Mouse (Mus musculus) large intestine, adult 2 months (tissue): ENCODE results near the gene Ip6k3. TPM values are rescaled to one million over a fixed set of nuclear protein-coding genes. Genes with fewer than 3 reads are reported as not detected.

ENCODE experiments used
- DNase-seq: peaks from one replicate; pipeline ENCODE4 v3.0.0-alpha.2; 2012; ENCODE audit warnings: low read depth, low spot score
- WGBS: fragments of 180-500 bp; shearing (Covaris S2); methylation state at CpG from one replicate; pipeline ENCODE4 v1.1.7; 2018; 5-methylcytosine and 5-hydroxymethylcytosine counted together
- polyA plus RNA-seq: library from polyadenylated mRNA; depleted of rRNA; stranded (reverse); fragments of >200 nt; gene quantifications from 2 replicates; pipeline ENCODE4 v1.2.3, GENCODE M21; 2012; rRNA removed

The Ip6k3 gene
- 0.09 and 0.14 TPM in 2 replicates for polyA plus RNA-seq

- 55% methylated on average over 4 of the region's 4 CpGs for WGBS
Observed at GRCm38 (mm10) chr17:27167545-27167944, at the start of gene Ip6k3. TSS of gene Ip6k3 (minus strand) at chr17:27167795.

GRCm38 (mm10) chr17:27212768-27213525 is 45.4 kb upstream of the Ip6k3 start:
- no peak for DNase-seq
- WGBS: 14% methylated on average over 11 of the region's 11 CpGs

More at GRCm38 (mm10) chr17:27167545-27167944, at the start of gene Ip6k3:
- DNase-seq: no peak

- 30% methylated on average over 6 of the region's 6 CpGs for WGBS
- no peak for DNase-seq
Observed at GRCm38 (mm10) chr17:27212006-27212405, 44.4 kb upstream of the Ip6k3 start.

- no peak for DNase-seq
Observed at GRCm38 (mm10) chr17:27207113-27207707, 39.6 kb upstream of the Ip6k3 start.

GRCm38 (mm10) chr17:27204075-27204909 is 36.7 kb upstream of the Ip6k3 start, which contains the start of gene Lemd2:
TSS of gene Lemd2 (minus strand) at chr17:27204469.
- 2% methylated on average over 97 of the region's 97 CpGs for WGBS

More at GRCm38 (mm10) chr17:27207113-27207707, 39.6 kb upstream of the Ip6k3 start:
- 29% methylated on average over 11 of the region's 11 CpGs for WGBS

GRCm38 (mm10) chr17:27203358-27204074 is 35.9 kb upstream of the Ip6k3 start:
- DNase-seq: no peak

More at GRCm38 (mm10) chr17:27204075-27204909, 36.7 kb upstream of the Ip6k3 start, which contains the start of gene Lemd2:
- DNase-seq: peak; percentile 74

GRCm38 (mm10) chr17:27202919-27203357 is 35.3 kb upstream of the Ip6k3 start:
- no peak for DNase-seq
- 49% methylated on average over 14 of the region's 14 CpGs for WGBS

More at GRCm38 (mm10) chr17:27203358-27204074, 35.9 kb upstream of the Ip6k3 start:
- WGBS: under 1% methylated on average over 74 of the region's 74 CpGs

GRCm38 (mm10) chr17:27201981-27202380 is 34.4 kb upstream of the Ip6k3 start:
- no peak for DNase-seq
- WGBS: 85% methylated on average over 2 of the region's 2 CpGs

- no peak for DNase-seq
- WGBS: 11% methylated on average over 11 of the region's 11 CpGs
Observed at GRCm38 (mm10) chr17:27200801-27201200, 33.2 kb upstream of the Ip6k3 start.

- DNase-seq: no peak
- 85% methylated on average over 7 of the region's 7 CpGs for WGBS
Observed at GRCm38 (mm10) chr17:27199864-27200263, 32.3 kb upstream of the Ip6k3 start.

GRCm38 (mm10) chr17:27199205-27199604 is 31.6 kb upstream of the Ip6k3 start:
- no peak for DNase-seq
- 97% methylated on average over 9 of the region's 9 CpGs for WGBS

- WGBS: 74% methylated on average over 9 of the region's 9 CpGs
Observed at GRCm38 (mm10) chr17:27196206-27196605, 28.6 kb upstream of the Ip6k3 start.

GRCm38 (mm10) chr17:27194258-27195185 is 26.9 kb upstream of the Ip6k3 start:
- no peak for DNase-seq
- WGBS: 74% methylated on average over 20 of the region's 20 CpGs

More at GRCm38 (mm10) chr17:27196206-27196605, 28.6 kb upstream of the Ip6k3 start:
- DNase-seq: no peak

- 66% methylated on average over 5 of the region's 5 CpGs for WGBS
- DNase-seq: no peak
Observed at GRCm38 (mm10) chr17:27191804-27192203, 24.2 kb upstream of the Ip6k3 start.

- no peak for DNase-seq
- WGBS: 75% methylated on average over 6 of the region's 6 CpGs
Observed at GRCm38 (mm10) chr17:27191189-27191588, 23.6 kb upstream of the Ip6k3 start.

GRCm38 (mm10) chr17:27189640-27190216 is 22.1 kb upstream of the Ip6k3 start:
- no peak for DNase-seq
- WGBS: 46% methylated on average over 10 of the region's 10 CpGs

- WGBS: 72% methylated on average over 9 of the region's 9 CpGs
- DNase-seq: no peak
Observed at GRCm38 (mm10) chr17:27188883-27189282, 21.3 kb upstream of the Ip6k3 start.

- no peak for DNase-seq
- 49% methylated on average over 5 of the region's 5 CpGs for WGBS
Observed at GRCm38 (mm10) chr17:27187059-27187458, 19.5 kb upstream of the Ip6k3 start.
